Mouse (Mus musculus): ENCODE data around the gene Vmn1r63.
"Not testable (repeated sequence)": the region's sequence is repeated elsewhere in the genome, so short reads cannot be mapped to it uniquely, and the experiment has no call there.

Vmn1r63 gene

GRCm38 (mm10) chr7:5805345-5805744 is at the start of gene Vmn1r63:
Gene Vmn1r63, minus strand, starts transcription at chr7:5805445.
- not testable (repeated sequence) for DNase-seq
